Mouse (Mus musculus) cerebellum, adult 11-12 months (tissue): Measurements from ENCODE around the gene Ttll1.
"Not testable (repeated sequence)": the region's sequence is repeated elsewhere in the genome, so short reads cannot be mapped to it uniquely, and the experiment has no call there.

Experiments
- DNase-seq: peaks from one replicate; pipeline ENCODE4 v3.0.0; 2022

The Ttll1 gene

DNA sequence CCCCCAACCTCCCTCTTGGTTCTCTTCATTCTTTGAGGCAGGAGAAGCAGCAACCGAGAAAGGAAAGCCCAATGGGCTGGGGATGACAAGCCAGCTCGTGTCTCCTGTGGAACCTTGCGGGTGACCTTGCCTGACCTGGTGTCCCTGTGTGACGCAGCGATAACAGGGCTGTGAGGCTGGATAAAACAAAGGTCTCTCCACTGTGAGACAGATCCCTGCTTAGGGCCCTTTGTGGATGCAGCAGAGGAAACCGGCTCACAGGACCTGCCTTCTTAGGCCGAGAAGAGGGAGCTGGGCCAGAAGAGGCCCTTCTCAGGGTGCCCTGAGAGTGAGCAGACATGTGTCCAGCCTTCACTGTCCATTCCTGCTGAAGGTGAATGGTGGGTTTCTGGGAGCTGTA is 12.5 kb upstream of the Ttll1 start:
- DNase-seq = no peak

DNA sequence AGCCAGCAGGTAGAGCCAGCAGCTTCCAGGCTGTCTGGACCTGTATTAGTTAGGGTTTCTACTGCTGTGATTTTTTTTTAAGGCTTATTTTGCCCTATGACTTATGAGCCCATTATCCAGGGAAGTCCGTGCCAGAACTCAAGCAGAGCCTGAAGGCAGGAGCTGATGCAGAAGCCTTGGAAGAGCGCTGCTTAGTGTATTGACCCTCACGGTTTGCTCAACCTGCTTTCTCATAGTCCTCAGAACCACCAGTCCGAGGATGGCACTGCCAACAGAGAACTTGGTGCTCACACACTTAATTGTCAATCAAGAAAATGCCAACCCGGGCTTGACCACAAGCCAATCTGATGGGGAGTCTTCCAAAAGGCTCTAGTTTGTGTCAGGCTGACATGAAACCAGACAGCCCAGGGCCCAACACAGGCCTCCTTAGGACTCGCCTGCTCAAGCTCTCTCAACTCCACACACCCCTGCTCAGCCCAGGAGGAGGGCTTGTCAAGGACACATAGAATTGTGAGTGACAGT is 10.2 kb upstream of the Ttll1 start:
- DNase-seq = no peak

DNA sequence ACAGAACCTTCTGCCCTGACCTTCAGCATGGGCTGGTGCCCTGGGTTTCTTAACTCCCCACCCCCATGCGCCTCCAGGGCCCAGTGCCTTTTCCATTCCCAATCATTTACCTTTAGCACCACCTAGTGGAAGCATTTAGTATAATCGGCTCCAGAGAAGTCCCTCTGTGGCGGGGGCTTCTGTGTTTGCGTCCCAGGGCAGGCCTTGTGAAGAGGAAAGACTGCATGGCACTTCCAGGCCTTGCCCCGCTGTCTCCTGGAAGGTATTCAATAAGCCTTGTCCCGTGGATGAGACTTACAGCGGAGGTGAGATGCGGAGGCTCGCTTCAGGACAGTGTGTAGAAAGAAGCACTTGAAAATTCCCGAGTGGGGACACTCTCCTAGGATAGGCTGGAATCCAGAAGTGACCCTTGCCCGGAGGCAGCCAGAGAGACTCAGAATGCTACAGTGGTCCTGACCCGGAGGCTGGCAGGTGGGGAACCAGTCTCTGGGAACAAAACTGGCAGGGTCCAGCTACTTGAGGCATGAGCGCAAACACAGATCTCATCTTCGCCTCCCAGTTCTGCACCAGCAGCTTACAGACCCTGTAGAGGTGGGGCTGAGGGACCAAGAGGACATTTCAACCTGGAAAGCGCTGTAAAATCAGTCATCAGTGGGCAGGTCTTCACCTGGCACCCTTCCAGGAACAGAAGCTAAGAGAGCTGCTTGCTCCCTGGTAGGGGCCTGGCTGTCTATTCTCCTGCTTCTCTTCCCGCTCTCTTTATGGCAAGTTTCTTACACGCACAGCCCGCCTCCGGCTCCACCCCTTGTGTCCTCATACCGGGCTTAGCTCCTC is 7.7 kb upstream of the Ttll1 start:
- peak; percentile 28 for DNase-seq

DNA sequence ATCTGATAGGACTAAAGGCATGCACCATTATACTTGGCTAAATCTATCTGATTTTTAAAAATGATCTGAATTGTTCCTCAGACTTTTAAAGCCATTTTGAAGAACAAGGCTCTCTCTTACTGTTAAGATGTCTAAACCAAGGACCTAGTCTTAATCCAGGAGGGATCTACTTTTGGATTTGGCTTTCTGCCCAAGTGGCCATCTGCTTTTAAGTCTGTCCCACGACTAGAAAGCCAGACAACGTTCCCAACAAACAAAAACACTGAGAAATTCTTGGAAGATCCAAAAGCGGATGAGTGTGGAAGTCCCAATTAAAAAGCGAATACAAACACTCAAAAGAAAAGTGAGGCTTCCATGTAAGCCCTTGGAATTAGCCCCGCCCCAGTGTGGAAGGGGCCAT is 4.3 kb upstream of the Ttll1 start:
- no peak for DNase-seq

DNA sequence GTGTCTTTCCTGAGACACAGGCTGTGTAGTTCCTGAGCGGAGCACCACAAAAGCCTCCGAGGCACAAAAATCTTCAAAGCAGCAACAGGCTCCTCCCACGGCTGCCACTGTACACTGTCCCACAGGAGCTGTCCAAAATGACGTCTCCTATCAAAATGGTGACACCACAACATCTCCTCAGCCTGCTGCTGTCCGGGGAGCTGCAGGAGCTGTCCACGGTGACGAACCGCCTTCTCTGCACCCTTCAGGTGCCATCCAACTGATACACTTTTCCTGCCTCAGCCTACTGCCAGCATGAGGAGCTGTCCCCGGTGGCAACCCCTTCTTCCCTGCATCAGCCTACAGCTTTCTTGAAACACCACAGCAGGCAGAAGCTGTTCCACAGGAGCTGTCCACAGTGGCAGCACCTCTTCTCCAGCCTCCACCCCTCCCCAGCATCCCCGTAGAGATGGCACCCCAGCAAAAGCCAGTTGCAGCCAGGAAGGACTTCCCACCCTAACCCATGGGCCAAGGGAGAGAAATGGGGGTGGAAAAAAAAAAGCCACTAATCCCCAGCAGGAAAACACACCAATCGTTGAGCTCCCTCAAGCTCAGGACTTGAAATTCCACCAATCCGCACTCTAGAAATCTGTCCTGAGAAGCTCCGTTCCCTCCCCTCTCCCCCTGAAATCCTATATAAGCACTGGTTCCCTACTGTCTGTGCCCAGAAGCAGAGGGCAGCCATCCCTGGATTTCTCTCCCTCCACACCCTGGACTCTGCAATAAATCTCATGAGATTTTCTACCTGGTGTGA is 2.0 kb upstream of the Ttll1 start:
- no peak for DNase-seq

DNA sequence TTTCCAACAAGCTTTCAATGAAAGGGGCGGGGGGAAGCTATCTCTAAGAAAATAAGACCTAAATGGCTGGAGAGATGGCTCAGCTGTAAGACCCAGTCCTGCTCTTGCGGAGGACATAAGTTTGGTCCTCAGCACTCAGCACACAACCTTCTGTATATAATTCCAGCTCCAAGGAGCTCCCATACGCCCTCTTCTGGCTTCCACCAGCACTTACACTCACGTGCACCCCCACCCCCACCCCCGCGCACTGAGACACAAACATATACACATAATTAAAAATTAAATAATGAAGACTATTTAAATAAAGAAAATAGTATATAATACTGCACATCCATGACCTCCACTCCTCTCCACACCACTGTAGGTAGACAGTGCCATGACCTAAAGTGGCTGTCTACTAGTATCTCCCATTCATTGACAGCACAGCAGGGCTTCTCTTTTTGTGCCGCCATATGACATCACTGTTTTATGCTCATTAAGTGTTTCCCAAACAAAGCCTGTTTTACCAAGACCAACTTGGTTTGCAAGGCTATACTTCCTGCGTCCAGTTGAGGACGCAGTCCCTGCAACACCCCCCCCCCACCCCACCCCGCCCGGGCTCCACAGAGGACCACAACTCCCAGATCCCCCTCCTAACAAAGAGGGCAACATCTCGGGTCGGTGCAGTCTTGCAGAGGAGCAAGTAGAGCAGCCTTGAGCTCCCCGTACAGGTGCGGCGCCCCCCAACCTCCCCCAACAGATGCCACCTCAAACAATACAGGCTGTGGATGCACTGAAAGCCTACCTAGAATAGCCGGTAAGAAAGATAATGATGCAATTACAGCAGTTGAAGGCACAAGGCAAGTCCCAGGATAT is 516 bp downstream of the Ttll1 start:
- DNase-seq = no peak

DNA sequence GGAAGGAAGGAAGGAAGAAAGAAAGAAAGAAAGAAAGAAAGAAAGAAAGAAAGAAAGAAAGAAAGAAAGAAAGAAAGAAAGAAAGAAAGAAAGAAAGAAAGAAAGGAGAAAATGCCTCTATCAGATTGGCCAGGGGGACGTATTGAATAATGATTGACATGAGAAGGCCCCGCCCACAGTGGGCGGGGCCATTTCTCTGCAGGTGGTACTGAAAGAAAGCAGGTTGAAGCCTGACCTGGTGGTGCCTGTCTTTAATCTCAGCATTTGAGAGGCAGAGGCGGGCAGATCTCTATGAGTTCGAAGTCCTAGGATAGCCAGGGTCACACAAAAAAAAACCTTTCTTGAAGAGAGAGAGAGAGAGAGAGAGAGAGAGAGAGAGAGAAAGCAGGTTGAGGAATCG is 9.2 kb downstream of the Ttll1 start:
- not testable (repeated sequence) for DNase-seq

DNA sequence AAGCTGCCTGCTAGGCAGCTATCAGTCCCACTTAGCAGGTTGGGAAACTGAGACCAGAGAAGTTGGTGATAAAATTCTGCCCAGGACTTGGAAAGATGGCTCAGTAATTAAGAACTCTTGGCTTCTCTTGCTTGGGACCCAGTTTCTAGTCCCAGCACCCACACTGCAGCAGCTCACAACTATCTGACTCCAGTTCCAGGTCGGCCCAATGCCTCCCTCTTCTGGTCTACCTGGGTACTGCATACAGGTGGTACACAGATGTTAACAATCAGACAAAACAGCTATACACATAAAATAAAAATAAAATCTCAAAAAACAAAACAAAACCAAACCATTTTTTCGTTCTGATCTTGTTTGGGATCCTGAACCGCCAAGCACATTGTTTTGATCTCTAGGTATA is 10.3 kb downstream of the Ttll1 start:
- no peak for DNase-seq

DNA sequence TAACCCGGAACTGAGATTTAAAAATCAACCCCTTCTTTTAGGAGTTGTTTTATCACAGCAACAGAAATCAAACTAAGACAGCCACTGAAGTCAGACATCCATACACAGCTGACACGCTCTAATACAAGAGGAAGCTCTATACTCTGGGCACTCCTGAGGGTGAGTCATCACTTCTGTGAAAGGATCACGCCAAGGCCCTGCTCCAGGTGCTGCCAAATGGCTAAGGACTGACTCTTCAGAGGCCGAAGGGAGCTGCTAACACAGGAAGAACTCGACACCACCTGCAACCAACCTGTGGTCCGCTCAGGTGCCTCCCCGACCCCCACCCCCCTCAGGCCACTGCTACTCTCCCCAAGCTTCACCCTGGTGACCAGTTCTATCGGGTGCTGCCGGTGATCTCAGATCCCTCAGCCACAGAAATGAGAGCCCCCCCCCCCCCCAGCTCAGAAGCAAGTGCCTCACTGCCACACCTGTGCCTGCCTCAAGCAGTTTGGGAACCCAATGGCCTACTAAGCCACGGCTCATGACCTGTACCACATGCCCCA is 11.4 kb downstream of the Ttll1 start:
- DNase-seq = no peak

DNA sequence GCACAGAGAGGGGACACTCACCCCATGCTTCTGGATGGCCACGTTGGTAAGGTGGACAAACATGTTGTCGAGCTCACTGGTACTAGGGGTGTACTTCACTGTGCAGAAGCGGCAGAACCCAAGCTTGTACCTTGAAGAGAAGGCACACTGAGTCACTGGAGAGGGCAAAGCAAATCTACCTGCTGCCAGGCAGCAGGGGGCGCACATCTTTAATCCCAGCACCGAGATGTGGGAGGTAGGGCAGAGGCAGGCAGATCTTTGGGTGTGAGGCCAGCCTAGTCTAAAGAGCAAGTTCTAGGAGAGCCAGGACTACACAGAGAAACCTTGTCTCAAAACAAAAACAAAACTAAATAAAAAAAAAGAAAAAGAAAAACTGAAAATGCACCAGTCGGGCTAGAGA is 13.4 kb downstream of the Ttll1 start:
- no peak for DNase-seq

DNA sequence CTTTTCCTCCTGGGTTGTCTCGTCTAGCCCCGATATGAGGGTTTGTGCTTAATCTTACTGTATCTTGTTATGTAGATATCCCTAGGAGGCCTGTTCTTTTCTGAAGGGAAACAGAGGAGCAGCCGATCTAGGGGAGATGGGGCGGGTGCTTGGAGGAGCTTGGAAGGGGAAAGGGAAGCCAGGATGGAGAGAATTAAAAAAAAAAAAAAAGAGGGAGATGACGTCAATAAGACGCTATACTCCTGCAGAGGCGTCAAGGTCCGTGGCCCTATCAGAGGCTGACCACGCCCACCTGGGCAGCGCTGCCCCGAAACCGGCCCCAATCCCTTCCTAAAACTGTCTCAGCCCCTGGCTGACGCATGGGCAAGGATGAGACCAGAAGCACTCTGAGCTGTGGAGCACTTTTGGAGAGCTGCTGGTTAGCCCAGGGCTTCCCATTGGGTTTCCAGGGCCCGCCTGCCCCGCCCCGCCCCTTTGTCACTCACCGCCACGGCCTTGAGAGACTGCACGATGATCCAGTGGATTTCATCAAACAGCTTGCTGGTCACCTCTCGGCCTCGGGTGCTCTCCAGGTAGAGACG is 14.8 kb downstream of the Ttll1 start:
- no peak for DNase-seq

DNA sequence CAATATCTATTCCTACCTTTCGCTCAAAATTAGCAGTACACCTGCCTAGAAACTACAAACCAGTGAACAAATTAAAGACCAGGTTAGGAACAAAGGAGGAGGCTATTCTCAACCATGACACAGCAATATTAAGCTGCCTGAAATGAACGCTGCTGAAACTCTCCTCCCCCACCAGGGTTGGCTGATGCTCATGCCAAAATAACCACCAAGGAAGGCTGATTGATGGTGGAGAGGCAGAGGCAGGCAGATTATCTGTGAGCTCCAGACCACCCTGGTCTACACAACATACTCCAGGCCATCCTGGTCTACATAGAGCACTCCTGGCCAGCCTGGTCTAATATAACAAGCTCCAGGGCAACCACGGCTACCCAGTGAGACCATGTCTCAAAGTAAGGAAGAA is 15.5 kb downstream of the Ttll1 start:
- DNase-seq = no peak

DNA sequence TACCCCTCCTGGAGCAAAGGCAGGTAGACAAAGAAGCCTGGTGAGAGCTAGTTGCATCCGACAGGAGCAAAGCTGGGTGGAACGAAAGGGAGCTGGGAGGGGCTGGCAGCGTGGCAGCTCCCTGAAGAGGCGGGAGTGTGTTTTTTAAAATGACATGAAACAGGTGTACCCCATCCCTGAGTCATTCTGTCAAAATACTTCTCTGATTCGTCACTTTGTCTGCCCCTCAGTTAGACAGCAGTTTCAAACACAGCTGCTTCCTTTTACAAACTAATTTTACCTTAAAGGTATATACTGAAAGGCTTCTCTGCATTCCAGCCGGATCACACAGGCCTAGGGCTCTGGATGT is 16.1 kb downstream of the Ttll1 start:
- no peak for DNase-seq

DNA sequence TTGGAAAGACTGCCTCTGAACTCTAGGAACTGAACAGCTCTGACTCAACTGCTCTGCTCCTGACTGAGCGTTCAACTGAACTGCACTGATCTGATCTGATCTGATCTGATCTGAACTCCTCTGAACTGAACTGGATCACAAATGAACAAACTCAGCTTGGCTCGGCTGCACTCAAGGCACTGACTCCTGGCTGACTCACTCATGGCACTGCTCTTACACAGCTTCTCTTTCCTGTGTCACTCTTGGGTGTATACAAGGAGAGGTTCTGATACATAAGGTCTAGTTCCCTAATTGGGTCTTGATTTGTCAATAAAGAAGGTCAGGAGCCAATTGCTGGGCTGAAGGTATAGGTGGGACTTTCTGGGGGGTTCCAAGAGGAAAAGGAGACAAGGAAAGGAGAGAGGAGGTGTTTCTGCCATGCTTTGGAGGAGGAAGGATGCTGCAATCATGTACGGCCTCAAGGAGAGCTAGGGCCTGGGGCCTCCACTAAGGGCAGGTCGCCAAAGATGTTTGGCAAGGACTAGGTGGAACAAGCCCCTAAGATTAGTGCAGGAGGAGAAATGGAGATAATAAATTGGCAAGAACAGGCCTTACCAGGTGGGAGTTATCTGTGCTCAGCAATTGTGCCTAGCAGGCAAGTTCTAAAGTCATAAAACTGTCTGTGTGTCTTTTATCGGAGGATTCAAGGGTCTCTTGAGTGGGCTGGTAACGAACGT is 16.7 kb downstream of the Ttll1 start:
- DNase-seq = no peak

DNA sequence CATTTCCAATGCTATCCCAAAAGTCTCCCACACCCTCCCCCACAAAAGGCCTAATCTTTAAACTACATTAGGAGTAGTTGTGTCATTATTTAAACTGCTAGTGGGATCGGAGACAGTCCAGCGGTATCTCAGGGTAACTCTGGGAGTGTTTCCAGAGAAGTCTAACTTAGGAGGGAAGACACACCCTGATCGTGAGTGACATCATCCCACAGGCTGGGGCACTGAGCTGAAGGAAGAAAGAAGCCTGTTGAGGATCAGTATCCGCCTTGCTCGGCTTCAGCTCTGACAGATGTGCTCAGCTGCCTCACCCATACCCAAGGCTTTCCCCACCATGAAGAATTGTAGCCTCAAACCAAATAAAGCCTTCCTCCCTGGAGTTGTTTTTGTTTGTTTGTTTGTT is 18.8 kb downstream of the Ttll1 start:
- no peak for DNase-seq

DNA sequence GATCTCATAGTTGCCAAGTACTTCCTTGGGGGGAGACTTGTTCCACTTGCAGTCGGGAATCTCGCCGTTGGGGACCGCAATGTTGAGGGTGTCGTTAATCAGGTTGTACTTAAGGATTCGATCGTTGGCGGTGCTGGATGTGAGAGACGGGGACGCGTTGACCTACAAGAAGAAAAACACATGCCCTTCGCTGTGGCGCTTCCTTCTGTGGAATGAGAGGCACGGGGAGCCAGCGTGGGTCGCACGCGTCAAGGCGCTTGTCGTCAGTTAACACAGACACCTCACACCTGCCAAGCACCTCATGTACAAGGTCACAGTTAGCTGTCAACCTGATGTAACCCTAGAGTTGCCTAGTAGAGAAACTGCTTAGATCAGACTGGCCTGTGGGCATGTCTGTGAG is 21.2 kb downstream of the Ttll1 start:
- no peak for DNase-seq

DNA sequence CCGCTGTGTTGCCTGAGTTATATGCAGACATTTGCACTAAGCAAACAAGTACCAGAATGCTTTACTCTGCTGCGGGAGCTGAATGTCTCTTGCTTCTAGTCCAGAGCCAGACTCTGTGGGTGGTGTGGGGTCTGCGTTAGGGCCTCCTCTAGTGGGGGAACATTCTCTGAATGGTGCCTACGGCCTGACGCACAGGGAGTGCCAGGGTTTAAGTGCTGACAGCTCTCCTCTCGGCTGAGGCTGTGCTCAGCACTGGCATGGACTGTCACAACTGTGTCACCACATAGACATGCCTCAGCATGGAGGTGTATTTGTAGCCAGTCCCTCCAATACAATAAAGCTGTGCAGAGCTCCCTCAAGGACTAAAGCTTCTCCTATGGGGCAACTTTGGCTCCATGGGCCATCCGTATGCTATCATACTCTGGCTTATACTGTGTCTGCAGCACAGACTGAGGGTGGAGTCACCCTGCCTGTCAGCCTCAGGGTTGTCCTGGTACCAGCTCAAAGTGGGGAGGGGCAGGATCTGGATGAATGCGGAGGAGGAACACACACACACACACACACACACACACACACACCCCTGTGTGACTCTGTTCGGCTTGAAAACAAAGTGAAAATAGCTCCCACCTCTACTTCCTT is 23.1 kb downstream of the Ttll1 start:
- no peak for DNase-seq

DNA sequence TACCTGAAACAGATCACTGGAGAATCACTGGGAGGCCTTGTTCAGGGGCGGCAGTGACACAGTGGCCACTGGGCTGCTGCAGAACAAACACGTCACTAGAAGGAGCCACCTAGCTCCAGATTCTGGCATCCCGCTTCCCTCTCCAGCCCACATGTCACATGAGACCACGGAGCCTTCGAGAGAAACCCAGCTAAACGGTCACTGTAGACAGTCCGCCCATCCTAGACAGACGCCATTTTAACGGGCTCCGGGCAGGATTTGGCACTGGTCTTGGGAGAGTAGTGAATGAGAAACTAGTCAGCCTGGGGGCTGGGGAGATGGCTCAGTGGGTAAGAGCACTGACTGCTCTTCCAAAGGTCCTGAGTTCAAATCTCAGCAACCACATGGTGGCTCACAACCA is 26.4 kb downstream of the Ttll1 start:
- no peak for DNase-seq

DNA sequence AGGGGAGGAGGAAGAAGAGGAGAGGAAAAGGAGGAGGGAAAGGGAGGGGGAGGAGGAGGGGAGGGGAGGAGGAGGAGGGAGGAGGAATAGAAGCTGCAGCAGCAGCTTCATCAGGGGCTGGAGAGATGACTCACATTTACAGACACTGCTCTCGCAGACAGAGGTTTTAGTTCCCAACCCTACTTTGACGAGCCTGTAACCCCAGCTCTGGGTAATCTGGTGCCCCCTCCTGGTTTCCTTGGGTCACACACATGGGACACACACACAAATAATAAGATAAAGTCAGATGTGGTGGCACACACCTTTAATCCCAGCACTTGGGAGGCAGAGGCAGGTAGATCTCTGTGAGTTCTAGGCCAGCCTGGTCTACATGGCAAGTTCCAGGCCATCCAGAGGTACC is 27.2 kb downstream of the Ttll1 start:
- no peak for DNase-seq

DNA sequence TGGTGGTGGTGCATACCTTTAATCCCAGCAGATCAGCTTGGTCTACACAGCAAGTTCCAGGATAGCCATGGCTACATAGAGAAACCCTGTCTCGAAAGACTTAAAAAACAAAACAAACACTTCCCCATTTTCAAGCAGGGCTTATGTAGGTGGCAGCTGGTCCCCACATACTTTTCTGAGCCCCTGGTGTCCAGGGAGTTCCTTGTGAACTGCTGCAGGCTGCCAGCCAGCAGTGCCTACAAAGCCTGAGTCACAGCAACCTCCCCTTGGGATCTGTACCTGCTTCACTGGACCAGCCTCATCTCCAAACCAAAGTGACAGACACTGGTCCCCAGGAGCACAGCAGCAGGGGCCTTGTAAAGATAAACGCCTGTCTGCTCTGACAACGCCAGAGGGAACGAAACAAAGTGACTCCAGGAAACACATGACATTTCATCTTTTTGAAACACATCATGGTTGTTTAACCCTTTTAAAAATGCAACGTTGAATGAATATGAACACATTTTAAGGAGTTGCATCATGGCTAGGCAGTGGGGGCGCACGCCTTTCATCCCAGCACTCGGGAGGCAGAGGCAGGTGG is 28.0 kb downstream of the Ttll1 start:
- DNase-seq = no peak

DNA sequence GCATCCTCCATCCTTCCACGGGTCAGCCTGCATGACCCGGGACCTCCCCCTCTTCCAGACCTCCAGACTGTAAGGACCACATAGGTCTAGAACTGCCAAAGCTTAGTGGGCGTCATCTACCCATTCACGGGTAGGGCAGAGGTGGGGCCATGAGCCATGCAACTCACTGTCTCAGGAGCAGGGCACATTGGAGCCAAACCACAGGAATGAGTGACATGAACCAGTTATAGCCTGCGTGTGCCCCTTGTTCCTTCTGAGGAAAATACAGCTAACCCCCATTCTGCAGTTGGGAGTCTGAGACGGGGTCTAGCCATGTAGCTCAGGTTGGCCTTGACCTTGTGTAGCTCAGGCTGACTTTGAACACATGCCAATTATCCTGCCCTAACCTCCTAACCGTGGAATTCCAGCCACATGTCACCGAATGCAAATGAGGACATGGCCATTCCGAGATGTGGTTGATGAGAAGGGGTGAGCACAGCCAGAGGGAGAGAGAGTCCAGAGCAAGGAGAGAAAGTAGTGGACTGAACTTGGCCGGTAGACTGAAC is 29.4 kb downstream of the Ttll1 start:
- DNase-seq = no peak
